Mouse (Mus musculus): ENCODE results near the gene Adad2. TPM values are rescaled to one million over a fixed set of nuclear protein-coding genes. Genes with fewer than 3 reads are reported as not detected.

The Adad2 gene
- not detected in 2 replicates for polyA plus RNA-seq (2012)

GRCm38 (mm10) chr8:119612471-119612870 is at the start of gene Adad2:
Adad2 (plus strand) TSS chr8:119612747.

GRCm38 (mm10) chr8:119574437-119575365 is 37.8 kb upstream of the Adad2 start, which contains the start of the genes Hsdl1 and Dnaaf1:
Hsdl1 (minus strand) TSS chr8:119575183.
Dnaaf1 (plus strand) TSS chr8:119575235.

GRCm38 (mm10) chr8:119604996-119605395 is 7.6 kb upstream of the Adad2 start, which contains the start of gene Taf1c:
Taf1c (minus strand) TSS chr8:119605222.

GRCm38 (mm10) chr8:119635378-119635777 is 22.8 kb downstream of the Adad2 start, which contains the start of gene Kcng4:
Kcng4 (minus strand) TSS chr8:119635680.

Other genes with a start within 250 kb of the Adad2 start
- gene Mlycd, start 217.9 kb upstream of the Adad2 start, polyA plus RNA-seq (2012), result 13.3 and 15.3 TPM in 2 replicates
- 11.1 and 17.1 TPM in 2 replicates for gene Osgin1, start 178.6 kb upstream of the Adad2 start, polyA plus RNA-seq (2012)
- 0.11 TPM in 1 of 2 replicates, not detected in the other for gene Necab2, start 166.0 kb upstream of the Adad2 start, polyA plus RNA-seq (2012)
- not detected in 2 replicates for gene Slc38a8, start 111.0 kb upstream of the Adad2 start, polyA plus RNA-seq (2012)
- 123 and 145 TPM in 2 replicates for gene Mbtps1, start 54.0 kb upstream of the Adad2 start, polyA plus RNA-seq (2012)
- gene Hsdl1, start 37.6 kb upstream of the Adad2 start, polyA plus RNA-seq (2012), result 27.5 and 27.9 TPM in 2 replicates
- 0.07 and 0.16 TPM in 2 replicates for gene Dnaaf1, start 37.5 kb upstream of the Adad2 start, polyA plus RNA-seq (2012)
- gene Taf1c, start 7.5 kb upstream of the Adad2 start, polyA plus RNA-seq (2012), result 44.0 and 45.1 TPM in 2 replicates
- gene Kcng4, start 22.9 kb downstream of the Adad2 start, polyA plus RNA-seq (2012), result not detected in 2 replicates
- gene Wfdc1, start 53.6 kb downstream of the Adad2 start, polyA plus RNA-seq (2012), result not detected in 2 replicates
- gene Atp2c2, start 87.3 kb downstream of the Adad2 start, polyA plus RNA-seq (2012), result 0.12 and 0.19 TPM in 2 replicates
- gene Tldc1, start 165.7 kb downstream of the Adad2 start, polyA plus RNA-seq (2012), result 2.7 and 4.1 TPM in 2 replicates
- gene Cotl1, start 227.8 kb downstream of the Adad2 start, polyA plus RNA-seq (2012), result 501 and 581 TPM in 2 replicates
- 13.0 and 13.6 TPM in 2 replicates for gene Klhl36, start 249.5 kb downstream of the Adad2 start, polyA plus RNA-seq (2012)